Mouse (Mus musculus): ENCODE measurements at regions not wholly inside any gene's neighbourhood (a gene's known extent, or its start where the extent isn't known, plus 50 kb on each side); places are given as distances from the start of the nearest gene placed in this dataset.

- TF ChIP-seq CTCF (IDR thresholded peaks at IDR 0.05; ENCODE audit: control insufficient read depth, insufficient read depth, insufficient replicate concordance, low read depth, low read length) (peak; percentile 93), POLR2A (IDR thresholded peaks at IDR 0.05; ENCODE audit: control insufficient read depth, low read depth, low read length) (no peak)
These were observed 69.2 kb upstream of the Ppp2r5c start for GRCm38 (mm10) chr12:110377734-110378133.
